Mouse (Mus musculus) adrenal gland (tissue): ENCODE results near the gene Aph1b.
"Not testable (repeated sequence)": the region's sequence is repeated elsewhere in the genome, so short reads cannot be mapped to it uniquely, and the experiment has no call there.

Experiments used
- intact Hi-C: fragments of 180-260 bp; cut with DNase I; formaldehyde crosslinking; loops from one replicate; pipeline ENCODE4 v1.15.1; 2025
- long read RNA-seq, 2 experiments: library from polyadenylated mRNA; unstranded; transcript quantifications; one replicate each; pipeline ENCODE4 v2.0.0; 2020; ENCODE audit warnings: borderline replicate concordance in 1 of 2; ENCODE audit not compliant: insufficient replicate concordance in 1 of 2

The Aph1b gene
- long read RNA-seq, experiment 1, full-length matches to known transcripts, result 6 of 7 reads
- long read RNA-seq, experiment 1, partial matches to known transcripts, result 0 of 7 reads
- long read RNA-seq, experiment 1, other reads (novel, unspliced or antisense), result 1 of 7 reads
- long read RNA-seq, experiment 2, full-length matches to known transcripts, result 7 of 10 reads
- long read RNA-seq, experiment 2, partial matches to known transcripts, result 1 of 10 reads
- long read RNA-seq, experiment 2, other reads (novel, unspliced or antisense), result 2 of 10 reads

DNA sequence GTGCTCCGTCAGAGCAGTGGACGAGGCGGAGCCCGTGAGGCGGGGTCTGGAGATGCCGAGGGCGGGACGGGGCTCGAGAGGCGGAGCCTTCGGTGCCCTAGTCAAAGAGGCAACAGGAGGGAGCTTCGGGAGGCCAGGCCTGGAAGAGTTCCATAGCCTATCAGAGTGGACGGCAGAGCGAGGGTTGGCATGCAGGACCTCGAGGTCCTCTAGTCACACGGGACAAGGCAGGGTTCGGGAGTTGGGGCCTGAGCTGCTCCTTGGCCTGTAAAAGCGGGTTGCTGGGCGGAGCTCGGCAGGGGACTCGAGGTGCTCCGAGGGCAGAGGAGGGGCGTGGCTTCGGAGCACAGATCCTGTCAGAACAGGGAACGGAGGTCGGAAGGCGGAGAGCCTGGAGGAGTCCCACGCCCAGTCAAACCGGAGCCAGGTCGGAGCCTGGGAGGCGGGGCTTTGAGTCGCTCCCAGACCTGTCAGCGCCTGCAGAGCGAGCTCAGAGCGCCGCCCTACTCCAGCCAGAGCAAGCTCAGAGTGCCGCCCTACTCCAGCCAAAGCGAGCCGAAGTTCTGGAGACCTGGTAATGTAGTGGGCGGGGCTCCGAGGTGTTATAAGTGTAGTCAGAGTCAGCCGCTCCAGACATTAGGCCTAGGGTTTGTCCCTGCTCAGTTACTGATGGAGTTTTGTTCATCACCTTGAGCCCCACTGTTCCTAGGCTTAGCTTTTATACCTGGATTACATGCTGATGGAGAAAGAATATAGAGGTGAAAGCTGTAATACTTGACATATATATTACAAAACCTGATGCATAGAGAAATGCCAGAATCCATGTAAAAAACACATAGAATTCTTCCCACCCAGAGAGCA, at the start of gene Aph1b:
Gene Aph1b (minus strand): TSS at position 27 of the 861 bp plus-strand sequence.
- intact Hi-C loops, result no loop called here

GRCm38 (mm10) chr9:66835097-66835480, 39.8 kb upstream of the Aph1b start:
- intact Hi-C loops, result loop anchor here (5.0 kb wide), 1 partner anchor 82 kb away; the partner anchor contains the start of gene Rab8b

GRCm38 (mm10) chr9:66834318-66835096, 39.2 kb upstream of the Aph1b start, which contains the start of gene Aph1c:
Gene Aph1c, minus strand, starts transcription at chr9:66834726.
- intact Hi-C loops, result loop anchor here (5.0 kb wide), 1 partner anchor 83 kb away; the partner anchor contains the start of gene Rab8b

DNA sequence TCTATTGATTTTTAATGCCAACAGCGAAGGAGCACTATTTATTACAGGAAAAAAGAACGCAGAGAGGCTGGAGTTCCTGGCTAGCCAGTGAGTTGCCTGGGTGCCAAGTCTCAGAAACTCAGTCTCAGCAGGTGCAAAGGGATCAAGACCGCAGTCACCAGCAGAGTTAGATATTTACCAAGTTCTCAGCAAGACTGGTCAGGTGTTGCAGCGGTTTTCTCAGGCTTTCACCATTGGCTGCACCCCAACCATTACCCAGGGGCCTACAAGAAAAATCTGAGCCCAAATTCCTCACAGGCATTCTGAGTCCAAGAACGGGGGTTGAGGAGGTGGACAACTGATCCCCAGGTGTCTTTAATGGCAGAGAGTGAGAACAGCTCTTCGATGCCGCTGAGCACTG, 38.6 kb upstream of the Aph1b start:
- intact Hi-C loops, result no loop called here

- intact Hi-C loops, result no loop called here
Observed at GRCm38 (mm10) chr9:66832366-66832908, 37.1 kb upstream of the Aph1b start.

DNA sequence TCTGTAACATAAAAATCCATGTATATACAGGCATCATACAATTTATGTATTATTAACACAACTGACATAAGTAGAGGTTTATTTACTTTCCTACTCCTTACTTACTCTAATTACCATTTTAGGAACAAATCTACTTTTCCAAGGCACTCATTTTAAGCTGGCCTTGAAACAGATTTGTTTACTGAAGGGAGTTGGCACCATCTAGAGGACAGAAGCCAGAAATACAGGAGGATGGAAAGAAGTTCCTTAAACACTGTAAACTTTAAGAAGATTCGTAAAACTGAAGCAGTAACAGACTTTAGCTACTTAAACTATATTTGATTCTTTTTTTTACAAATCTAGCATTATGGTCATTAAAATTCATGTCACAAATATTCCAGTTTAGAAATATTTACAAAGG, 30.7 kb upstream of the Aph1b start:
- intact Hi-C loops, result loop anchor here (5.0 kb wide), 1 partner anchor 179 kb away; no protein-coding TSS in a partner anchor

DNA sequence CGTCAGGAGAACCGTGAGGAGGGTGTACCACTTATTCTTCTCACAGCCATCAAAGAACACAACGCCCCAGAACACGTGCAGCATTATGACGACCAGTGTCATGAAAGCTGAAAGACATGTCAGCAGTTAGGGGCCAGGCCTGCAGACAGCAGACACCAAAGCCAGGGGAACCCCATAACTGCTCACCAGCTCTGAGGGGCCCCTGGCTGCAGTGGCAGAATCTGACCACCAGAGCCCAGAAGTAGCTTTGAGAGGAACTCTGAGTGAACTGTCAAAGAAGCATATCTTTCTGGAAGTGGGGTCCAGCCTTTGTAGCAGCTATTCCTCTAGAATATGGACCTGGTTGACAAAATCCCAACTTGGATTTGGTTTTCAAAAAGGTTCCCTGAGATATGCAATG, 27.0 kb upstream of the Aph1b start:
- intact Hi-C loops, result not testable (repeated sequence)

GRCm38 (mm10) chr9:66820996-66821395, 25.7 kb upstream of the Aph1b start:
- intact Hi-C loops, result no loop called here

- intact Hi-C loops, result no loop called here
Observed at GRCm38 (mm10) chr9:66813392-66813791, 18.1 kb upstream of the Aph1b start.

DNA sequence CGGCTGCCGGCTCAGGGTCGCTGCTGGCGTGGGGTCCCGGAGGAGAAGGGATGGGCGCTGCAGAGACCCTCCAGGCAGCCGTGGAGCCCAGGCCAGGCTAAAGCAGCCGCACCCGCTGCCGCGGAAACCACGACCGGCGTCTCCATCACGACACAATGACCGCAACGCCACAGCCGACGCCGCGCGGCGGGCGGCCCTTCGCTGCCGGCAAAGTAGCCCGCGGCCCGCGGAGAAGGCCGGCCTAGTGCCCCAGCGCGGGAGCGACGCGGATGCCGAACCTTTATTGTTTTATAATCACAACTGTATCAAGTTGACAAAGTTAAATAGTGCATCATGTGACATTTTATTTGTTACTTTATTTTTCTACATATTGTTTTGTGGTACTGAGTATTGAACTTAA, 10.7 kb upstream of the Aph1b start:
- intact Hi-C loops, result not testable (repeated sequence)

GRCm38 (mm10) chr9:66801947-66802346, 6.7 kb upstream of the Aph1b start:
- intact Hi-C loops, result no loop called here

DNA sequence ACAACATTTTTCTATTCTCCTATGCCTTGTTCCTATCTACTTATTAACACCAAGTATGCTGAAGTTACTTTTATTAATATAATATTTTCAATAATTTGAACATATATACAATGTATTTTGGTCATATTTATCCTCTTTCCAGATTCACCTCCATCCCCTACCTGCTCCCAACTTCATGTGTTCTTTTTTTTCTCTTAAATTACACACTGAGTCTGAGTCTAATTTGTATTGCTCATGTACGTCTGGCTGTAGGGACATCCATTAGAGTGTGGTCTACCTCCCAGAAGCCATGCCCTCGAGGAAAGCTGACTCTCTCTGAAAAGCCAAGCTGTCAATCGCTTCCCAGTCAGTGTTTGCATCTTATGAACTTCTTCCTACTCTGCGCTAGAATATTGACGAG, 1.4 kb upstream of the Aph1b start, which contains the start of gene Gm10647:
Gene Gm10647 (plus strand): TSS at position 301 of the 400 bp plus-strand sequence.
- intact Hi-C loops, result no loop called here

- intact Hi-C loops, result no loop called here
Observed at GRCm38 (mm10) chr9:66794629-66795463, 444 bp downstream of the Aph1b start.

GRCm38 (mm10) chr9:66787821-66788220, 7.5 kb downstream of the Aph1b start:
- intact Hi-C loops, result loop anchor here (1.0 to 10.0 kb wide), 2 partner anchors 142 to 323 kb away; no protein-coding TSS in a partner anchor

DNA sequence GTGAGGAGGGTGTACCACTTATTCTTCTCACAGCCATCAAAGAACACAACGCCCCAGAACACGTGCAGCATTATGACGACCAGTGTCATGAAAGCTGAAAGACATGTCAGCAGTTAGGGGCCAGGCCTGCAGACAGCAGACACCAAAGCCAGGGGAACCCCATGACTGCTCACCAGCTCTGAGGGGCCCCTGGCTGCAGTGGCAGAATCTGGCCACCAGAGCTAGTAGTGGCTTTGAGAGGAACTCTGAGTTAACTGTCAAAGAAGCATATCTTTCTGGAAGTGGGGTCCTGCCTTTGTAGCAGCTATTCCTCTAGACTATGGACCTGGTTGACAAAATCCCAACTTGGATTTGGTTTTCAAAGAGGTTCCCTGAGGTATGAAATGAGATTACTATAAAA, 10.7 kb downstream of the Aph1b start:
- intact Hi-C loops, result loop anchor here (10.0 kb wide), 1 partner anchor 320 kb away; no protein-coding TSS in a partner anchor

- intact Hi-C loops, result no loop called here
Observed at GRCm38 (mm10) chr9:66770701-66771100, 24.6 kb downstream of the Aph1b start.

GRCm38 (mm10) chr9:66769275-66769674, 26.0 kb downstream of the Aph1b start:
- intact Hi-C loops, result no loop called here

DNA sequence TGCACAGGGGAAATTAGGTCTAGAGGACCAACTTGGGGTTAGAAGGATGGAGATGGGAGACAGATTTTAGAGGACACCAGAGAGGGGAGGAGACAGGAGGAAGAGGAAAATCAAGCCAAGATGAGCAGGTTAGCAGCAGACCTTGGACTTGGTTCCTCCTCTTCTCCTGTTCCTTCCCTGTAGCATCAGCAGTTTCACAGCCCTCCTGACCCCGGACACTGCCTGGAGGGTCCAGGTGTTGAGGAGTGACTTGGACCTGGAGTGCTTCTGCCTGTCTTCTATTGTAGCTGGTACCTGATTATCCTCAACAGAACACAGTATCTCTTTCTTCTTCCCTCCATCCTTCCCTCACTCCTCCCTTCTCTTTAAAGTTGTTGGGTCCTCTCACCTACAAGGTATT, 26.6 kb downstream of the Aph1b start:
- intact Hi-C loops, result no loop called here

- intact Hi-C loops, result no loop called here
Observed at GRCm38 (mm10) chr9:66760991-66761390, 34.3 kb downstream of the Aph1b start.

GRCm38 (mm10) chr9:66752849-66753248, 42.4 kb downstream of the Aph1b start:
- intact Hi-C loops, result no loop called here
